Mouse (Mus musculus) intestine, embryonic 16.5 days (tissue): ENCODE data around the gene Atp1a4. TPM values are rescaled to one million over a fixed set of nuclear protein-coding genes. Genes with fewer than 3 reads are reported as not detected.

ENCODE experiments used
- ATAC-seq: fragments of 200-750 bp; cut with Nextera tagmentation; 2 replicates; pipeline ENCODE4 v1.8.0; 2017; ENCODE audit warnings: moderate TSS enrichment, moderate library complexity
- H3K27ac ChIP-seq: fragments of 300-500 bp; sonication (generic); 2 replicates; pipeline ENCODE4 v1.5.1; 2014; ENCODE audit warnings: mild to moderate bottlenecking, low read length
- H3K27me3 ChIP-seq: fragments of 300-500 bp; sonication (generic); replicated peaks from 2 replicates; pipeline ENCODE4 v1.6.1; 2014; ENCODE audit warnings: low read length, control low read depth, mixed read lengths; ENCODE audit not compliant: control insufficient read depth, insufficient read depth
- H3K36me3 ChIP-seq: fragments of 300-500 bp; sonication (generic); 2 replicates; pipeline ENCODE4 v1.6.1; 2014; ENCODE audit warnings: low read length, control low read depth; ENCODE audit not compliant: control insufficient read depth, insufficient read depth
- H3K4me1 ChIP-seq: fragments of 300-500 bp; sonication (generic); 2 replicates; pipeline ENCODE4 v1.6.1; 2014; ENCODE audit warnings: low read length, control low read depth, mixed read lengths; ENCODE audit not compliant: control insufficient read depth, insufficient read depth
- H3K4me2 ChIP-seq: fragments of 300-500 bp; sonication (generic); 2 replicates; pipeline ENCODE4 v1.6.1; 2014; ENCODE audit warnings: low read depth, low read length, control low read depth
- H3K4me3 ChIP-seq: fragments of 300-500 bp; sonication (generic); 2 replicates; pipeline ENCODE4 v1.5.1; 2014; ENCODE audit warnings: mild to moderate bottlenecking, low read length
- H3K9ac ChIP-seq: fragments of 300-500 bp; sonication (generic); 2 replicates; pipeline ENCODE4 v1.6.1; 2014; ENCODE audit warnings: low read depth, low read length
- H3K9me3 ChIP-seq: fragments of 300-500 bp; sonication (generic); 2 replicates; pipeline ENCODE4 v1.6.1; 2016; ENCODE audit warnings: low read length, control low read depth; ENCODE audit not compliant: control insufficient read depth
- WGBS: fragments of 180-500 bp; shearing (Covaris S2); extraction: QIAGEN DNeasy Blood & Tissue Kit; methylation state at CpG from one replicate; pipeline ENCODE4 v1.1.7; 2014; 5-methylcytosine and 5-hydroxymethylcytosine counted together
- polyA plus RNA-seq: library from polyadenylated mRNA; unstranded; fragments of >200 nt; fragmentation: Nextera tagmentation; extraction: Ambion mirVana; gene quantifications from 2 replicates; pipeline ENCODE4 v1.2.1, GENCODE M21; 2015

Atp1a4 gene
- polyA plus RNA-seq, 1 experiment from 2014 or later = not detected

- Histone ChIP-seq H3K27ac (no peak overlapping the region), H3K9ac (no peak overlapping the region), H3K36me3 (no peaks in the 10 kb centered on the region), H3K4me3 (no peak overlapping the region), H3K9me3 (no peaks in the 10 kb centered on the region), H3K27me3 (no peaks in the 10 kb centered on the region), H3K4me1 (peaks cover 3% of the 10 kb centered on the region; the same call in 1 of the 2 replicates), H3K4me2 (no peak overlapping the region)
- 78% methylated on average over 5 of the region's 5 CpGs for WGBS
- ATAC-seq = no peak
Observed at GRCm38 (mm10) chr1:172286740-172287139, 28.5 kb upstream of the Atp1a4 start.

GRCm38 (mm10) chr1:172284221-172284620 lies 26.0 kb upstream of the Atp1a4 start:
- ATAC-seq = no peak
- Histone ChIP-seq H3K9me3 (no peaks in the 10 kb centered on the region), H3K36me3 (no peaks in the 10 kb centered on the region), H3K4me2 (no peak overlapping the region), H3K4me1 (peaks cover 3% of the 10 kb centered on the region; the same call in 1 of the 2 replicates), H3K4me3 (no peak overlapping the region), H3K9ac (no peak overlapping the region), H3K27me3 (no peaks in the 10 kb centered on the region), H3K27ac (no peak overlapping the region)
- WGBS = 91% methylated on average over 14 of the region's 14 CpGs

GRCm38 (mm10) chr1:172283073-172283472 lies 24.9 kb upstream of the Atp1a4 start:
- Histone ChIP-seq H3K27ac (no peak overlapping the region), H3K27me3 (no peaks in the 10 kb centered on the region), H3K4me2 (no peak overlapping the region), H3K9me3 (no peaks in the 10 kb centered on the region), H3K4me1 (peaks cover 3% of the 10 kb centered on the region; the same call in 1 of the 2 replicates), H3K9ac (no peak overlapping the region), H3K4me3 (no peak overlapping the region), H3K36me3 (no peaks in the 10 kb centered on the region)
- no peak for ATAC-seq
- WGBS = 95% methylated on average over 6 of the region's 6 CpGs

DNA sequence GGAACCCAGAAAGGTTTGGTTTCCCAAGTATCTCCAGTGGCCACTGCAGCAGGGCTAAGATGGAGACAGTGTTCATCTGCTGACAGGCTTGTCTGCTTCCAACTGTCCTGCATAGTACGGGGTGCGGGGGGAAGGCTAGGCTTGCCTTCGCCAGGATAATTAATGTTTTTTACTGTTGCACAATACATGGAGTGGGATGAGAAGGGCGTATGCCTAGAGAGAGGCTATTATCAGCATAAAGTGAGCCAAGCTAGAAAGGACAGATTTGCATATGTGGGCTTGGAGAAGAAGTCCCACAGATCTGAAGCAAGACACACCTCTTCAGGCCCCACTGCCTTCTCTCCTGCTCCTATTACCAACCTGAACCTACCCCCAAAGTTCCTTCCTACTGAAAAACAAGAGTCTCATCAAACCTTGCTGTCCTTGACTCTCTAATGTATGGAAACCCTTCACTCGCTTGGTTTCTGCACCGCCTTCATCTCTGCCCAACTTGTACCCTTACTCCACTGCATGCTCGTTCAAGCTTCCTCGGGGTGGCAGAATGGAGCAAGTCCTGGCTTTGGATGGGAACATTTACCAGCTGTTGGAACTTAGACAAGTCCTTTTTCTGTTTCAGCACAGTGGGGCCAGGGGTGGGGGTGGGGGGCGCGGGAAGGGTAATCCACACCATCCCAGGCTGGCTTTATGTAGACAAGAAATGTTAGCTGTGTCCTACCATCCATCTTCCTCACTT lies 23.5 kb upstream of the Atp1a4 start:
- WGBS = 70% methylated on average over 10 of the region's 10 CpGs
- no peak overlapping the region for H3K4me2 ChIP-seq
- H3K27me3 ChIP-seq = no peaks in the 10 kb centered on the region
- H3K4me1 ChIP-seq = peaks cover 3% of the 10 kb centered on the region; the same call in 1 of the 2 replicates
- H3K27ac ChIP-seq = no peak overlapping the region
- ATAC-seq = peak; percentile 59
- H3K36me3 ChIP-seq = no peaks in the 10 kb centered on the region
- H3K9me3 ChIP-seq = no peaks in the 10 kb centered on the region
- no peak overlapping the region; the same call in 1 of the 2 replicates for H3K9ac ChIP-seq
- H3K4me3 ChIP-seq = no peak overlapping the region

- H3K9ac ChIP-seq = no peak overlapping the region
Observed at GRCm38 (mm10) chr1:172279768-172280509, 21.7 kb upstream of the Atp1a4 start.

GRCm38 (mm10) chr1:172278328-172278727 lies 20.1 kb upstream of the Atp1a4 start:
- no peak overlapping the region for H3K4me2 ChIP-seq
- WGBS = 89% methylated on average over 13 of the region's 13 CpGs
- H3K9me3 ChIP-seq = no peaks in the 10 kb centered on the region
- no peak for ATAC-seq
- no peaks in the 10 kb centered on the region for H3K27me3 ChIP-seq
- peaks cover 8% of the 10 kb centered on the region for H3K4me1 ChIP-seq
- H3K36me3 ChIP-seq = no peaks in the 10 kb centered on the region
- H3K4me3 ChIP-seq = no peak overlapping the region
- no peak overlapping the region for H3K27ac ChIP-seq
- no peak overlapping the region for H3K9ac ChIP-seq

More at GRCm38 (mm10) chr1:172279768-172280509, 21.7 kb upstream of the Atp1a4 start:
- no peak overlapping the region for H3K27ac ChIP-seq
- peaks cover 3% of the 10 kb centered on the region; the same call in 1 of the 2 replicates for H3K4me1 ChIP-seq
- no peaks in the 10 kb centered on the region for H3K36me3 ChIP-seq
- H3K4me2 ChIP-seq = no peak overlapping the region
- 78% methylated on average over 16 of the region's 16 CpGs for WGBS
- H3K27me3 ChIP-seq = no peaks in the 10 kb centered on the region
- no peak for ATAC-seq
- no peak overlapping the region for H3K4me3 ChIP-seq
- H3K9me3 ChIP-seq = no peaks in the 10 kb centered on the region

GRCm38 (mm10) chr1:172277172-172277571 lies 19.0 kb upstream of the Atp1a4 start:
- 71% methylated on average over 3 of the region's 3 CpGs for WGBS
- Histone ChIP-seq H3K4me3 (no peak overlapping the region), H3K27me3 (no peaks in the 10 kb centered on the region), H3K27ac (no peak overlapping the region), H3K4me2 (no peak overlapping the region), H3K9ac (no peak overlapping the region), H3K4me1 (peaks cover 8% of the 10 kb centered on the region), H3K9me3 (no peaks in the 10 kb centered on the region), H3K36me3 (no peaks in the 10 kb centered on the region)
- no peak for ATAC-seq

GRCm38 (mm10) chr1:172274547-172274946 lies 16.3 kb upstream of the Atp1a4 start:
- Histone ChIP-seq H3K27me3 (no peaks in the 10 kb centered on the region), H3K9me3 (no peaks in the 10 kb centered on the region), H3K4me3 (no peak overlapping the region), H3K36me3 (no peaks in the 10 kb centered on the region), H3K27ac (no peak overlapping the region), H3K4me1 (peaks cover 5% of the 10 kb centered on the region; the same call in 1 of the 2 replicates), H3K9ac (no peak overlapping the region), H3K4me2 (no peak overlapping the region)
- ATAC-seq = 0 out of 2 replicates have a peak, but pooled peaks have one; percentile 28
- WGBS = 55% methylated on average over 5 of the region's 5 CpGs

DNA sequence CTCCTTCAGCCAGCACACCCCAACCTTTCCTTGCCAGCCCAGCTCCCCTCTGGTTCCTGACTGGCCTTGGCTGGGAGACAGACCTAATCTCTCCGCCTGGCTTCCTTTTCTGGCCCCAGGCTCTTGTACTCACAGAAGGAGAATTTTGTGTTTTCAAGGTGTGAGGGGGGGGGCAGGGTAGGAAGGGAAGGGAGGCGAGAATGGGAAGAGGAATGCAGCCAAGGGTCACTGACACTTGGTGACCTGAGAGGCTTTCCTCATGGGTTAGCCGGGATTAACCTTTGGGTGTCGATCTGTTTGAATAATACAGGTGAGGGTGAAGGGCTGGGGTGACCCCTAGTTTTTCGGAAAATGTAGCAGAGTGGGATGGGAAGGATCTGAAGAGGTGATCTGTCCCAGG lies 15.9 kb upstream of the Atp1a4 start:
- Histone ChIP-seq H3K27ac (no peak overlapping the region), H3K4me2 (no peak overlapping the region), H3K9me3 (no peaks in the 10 kb centered on the region), H3K27me3 (no peaks in the 10 kb centered on the region), H3K9ac (no peak overlapping the region), H3K36me3 (no peaks in the 10 kb centered on the region), H3K4me3 (no peak overlapping the region), H3K4me1 (peaks cover 5% of the 10 kb centered on the region; the same call in 1 of the 2 replicates)
- no peak for ATAC-seq
- WGBS = 53% methylated on average over 5 of the region's 5 CpGs
